Mouse (Mus musculus) gastrocnemius, adult 8-10 months (tissue): ENCODE results near the gene Epas1. TPM values are rescaled to one million over a fixed set of nuclear protein-coding genes. Genes with fewer than 3 reads are reported as not detected.

Source experiments
- DNase-seq, 2 experiments: peaks; one replicate each; pipeline ENCODE4 v3.0.0; 2022; ENCODE audit warnings: low spot score in 2 of 2
- total RNA-seq, 4 experiments: library from RNA; stranded (reverse); gene quantifications; 2 replicates each; pipeline ENCODE4 v1.2.4; 2022

The Epas1 gene
- total RNA-seq, 4 experiments from 2014 or later, result 79.9 to 95.6 (median 93.9) TPM

GRCm38 (mm10) chr17:86755581-86756195 lies 2.2 kb downstream of the Epas1 start:
- no peak for DNase-seq

- DNase-seq, result no peak
These were observed 4.1 kb downstream of the Epas1 start for GRCm38 (mm10) chr17:86757621-86758020.

GRCm38 (mm10) chr17:86761859-86762258 lies 8.4 kb downstream of the Epas1 start:
- DNase-seq, result no peak

- DNase-seq, result peak in 1 of 2 experiments; percentile 63
These were observed 9.2 kb downstream of the Epas1 start for GRCm38 (mm10) chr17:86762479-86763242.

- DNase-seq, result no peak
These were observed 12.4 kb downstream of the Epas1 start for GRCm38 (mm10) chr17:86765762-86766404.

- DNase-seq, result no peak
These were observed 12.9 kb downstream of the Epas1 start for GRCm38 (mm10) chr17:86766412-86766811.

GRCm38 (mm10) chr17:86768596-86768995 lies 15.1 kb downstream of the Epas1 start:
- no peak for DNase-seq

GRCm38 (mm10) chr17:86769330-86770211 lies 16.1 kb downstream of the Epas1 start:
- peak; percentile 47 to 56 for DNase-seq

- DNase-seq, result no peak
These were observed 17.3 kb downstream of the Epas1 start for GRCm38 (mm10) chr17:86770848-86771247.

GRCm38 (mm10) chr17:86772035-86772434 lies 18.5 kb downstream of the Epas1 start:
- no peak for DNase-seq

GRCm38 (mm10) chr17:86772929-86773588 lies 19.6 kb downstream of the Epas1 start:
- no peak for DNase-seq

GRCm38 (mm10) chr17:86776538-86776937 lies 23.0 kb downstream of the Epas1 start:
- no peak for DNase-seq

- DNase-seq, result no peak
These were observed 24.6 kb downstream of the Epas1 start for GRCm38 (mm10) chr17:86778147-86778546.

GRCm38 (mm10) chr17:86779191-86780130 lies 26.0 kb downstream of the Epas1 start:
- DNase-seq, result no peak

GRCm38 (mm10) chr17:86780708-86781318 lies 27.3 kb downstream of the Epas1 start:
- DNase-seq, result no peak

GRCm38 (mm10) chr17:86781755-86782400 lies 28.4 kb downstream of the Epas1 start:
- DNase-seq, result no peak

GRCm38 (mm10) chr17:86784405-86784977 lies 31.0 kb downstream of the Epas1 start:
- DNase-seq, result no peak

- no peak for DNase-seq
These were observed 32.1 kb downstream of the Epas1 start for GRCm38 (mm10) chr17:86785612-86786011.
